Mouse (Mus musculus) CH12.LX (cell line): ENCODE data around the gene Olfr1262. TPM values are rescaled to one million over a fixed set of nuclear protein-coding genes. Genes with fewer than 3 reads are reported as not detected.

ENCODE experiments used
- DNase-seq: peaks from one replicate; pipeline ENCODE4 v3.0.0-alpha.2; 2013; ENCODE audit errors: extremely low read depth
- H3K27ac ChIP-seq: 2 replicates; pipeline ENCODE4 v1.5.1; 2012; ENCODE audit warnings: low read depth, mild to moderate bottlenecking, control low read depth, moderate library complexity; ENCODE audit not compliant: insufficient read depth
- H3K27me3 ChIP-seq: replicated peaks from 2 replicates; pipeline ENCODE3; 2012; ENCODE audit warnings: inconsistent platforms
- H3K36me3 ChIP-seq, 2 experiments: replicated peaks in 1 of 2; 2 replicates each; pipeline versions ENCODE3 to v1.6.1; 2012; ENCODE audit warnings: inconsistent platforms in 1 of 2, low read length in 1 of 2, mild to moderate bottlenecking in 1 of 2, mixed read lengths in 1 of 2, moderate library complexity in 1 of 2; ENCODE audit not compliant: control insufficient read depth in 1 of 2, insufficient read depth in 1 of 2
- H3K4me1 ChIP-seq, 2 experiments: 2 replicates each; pipeline ENCODE4 v1.6.1; 2012; ENCODE audit warnings: inconsistent platforms in 1 of 2, moderate library complexity in 1 of 2; ENCODE audit not compliant: insufficient read depth in 2 of 2, control insufficient read depth in 1 of 2
- H3K4me2 ChIP-seq: 2 replicates; pipeline ENCODE4 v1.6.1; 2012; ENCODE audit warnings: low read depth, mild to moderate bottlenecking, control low read depth; ENCODE audit not compliant: poor library complexity, insufficient read depth, severe bottlenecking
- H3K4me3 ChIP-seq, 3 experiments: fragments of 150-350 bp in 1 of 3; sonication (generic) in 1 of 3; replicated peaks in 1 of 3; 2 replicates each; pipeline versions ENCODE3 to v1.5.1; 2011 to 2012; ENCODE audit warnings: low read depth in 2 of 3, low read length in 2 of 3, mild to moderate bottlenecking in 2 of 3, moderate library complexity in 2 of 3, control low read depth in 1 of 3, improper control_type of control experiment in 1 of 3, inconsistent platforms in 1 of 3, mixed read lengths in 1 of 3; ENCODE audit not compliant: poor library complexity in 1 of 3
- H3K79me2 ChIP-seq: replicated peaks from 2 replicates; pipeline ENCODE4 v1.6.1; 2012; ENCODE audit warnings: mild to moderate bottlenecking, moderate library complexity; ENCODE audit not compliant: control insufficient read depth, poor library complexity, insufficient read depth, severe bottlenecking; ENCODE audit errors: extremely low read depth
- H3K9ac ChIP-seq: 2 replicates; pipeline ENCODE4 v1.6.1; 2012; ENCODE audit warnings: low read depth, mild to moderate bottlenecking, control low read depth, moderate library complexity; ENCODE audit not compliant: insufficient read depth
- H3K9me3 ChIP-seq: replicated peaks from 2 replicates; pipeline ENCODE3; 2012; ENCODE audit warnings: low read length, inconsistent platforms, mixed read lengths
- BHLHE40 ChIP-seq: IDR thresholded peaks from 2 replicates; pipeline ENCODE4 v1.6.1; 2011; ENCODE audit warnings: mild to moderate bottlenecking, low read depth, low read length, improper control_type of control experiment
- CHD2 ChIP-seq: IDR thresholded peaks from 2 replicates; pipeline ENCODE4 v1.6.1; 2011; ENCODE audit warnings: low read length, improper control_type of control experiment
- CTCF ChIP-seq, 2 experiments: IDR thresholded peaks in 1 of 2; conservative IDR thresholded peaks in 1 of 2; 2 replicates each; pipeline ENCODE4 v1.5.1; 2011 to 2012; ENCODE audit warnings: low read depth in 2 of 2, low read length in 2 of 2, improper control_type of control experiment in 1 of 2, inconsistent platforms in 1 of 2, mild to moderate bottlenecking in 1 of 2, moderate library complexity in 1 of 2
- E2F4 ChIP-seq: IDR thresholded peaks from 2 replicates; pipeline ENCODE4 v1.6.1; 2011; ENCODE audit warnings: low read depth, low read length, improper control_type of control experiment; ENCODE audit not compliant: insufficient replicate concordance
- EP300 ChIP-seq: IDR thresholded peaks from 2 replicates; pipeline ENCODE4 v1.6.1; 2011; ENCODE audit warnings: low read length, improper control_type of control experiment
- GABPA ChIP-seq: IDR thresholded peaks from 2 replicates; pipeline ENCODE4 v1.6.1; 2012; ENCODE audit warnings: low read depth, low read length, improper control_type of control experiment, inconsistent platforms; ENCODE audit not compliant: insufficient replicate concordance
- IRF4 ChIP-seq: IDR thresholded peaks from 2 replicates; pipeline ENCODE4 v1.6.1; 2014; ENCODE audit warnings: low read depth, mild to moderate bottlenecking, inconsistent platforms, low read length, improper control_type of control experiment
- JUND ChIP-seq: conservative IDR thresholded peaks from 2 replicates; pipeline ENCODE4 v1.6.1; 2011; ENCODE audit warnings: low read depth, low read length, improper control_type of control experiment
- KAT2A ChIP-seq: IDR thresholded peaks from 2 replicates; pipeline ENCODE4 v1.6.1; 2012; ENCODE audit warnings: low read length, improper control_type of control experiment, inconsistent platforms; ENCODE audit not compliant: insufficient replicate concordance
- MAFK ChIP-seq: IDR thresholded peaks from 2 replicates; pipeline ENCODE4 v1.6.1; 2011; ENCODE audit warnings: low read length, improper control_type of control experiment; ENCODE audit not compliant: insufficient replicate concordance
- MEF2A ChIP-seq: IDR thresholded peaks from 2 replicates; pipeline ENCODE4 v1.6.1; 2014; ENCODE audit warnings: low read depth, mild to moderate bottlenecking, inconsistent platforms, low read length, improper control_type of control experiment, borderline replicate concordance
- MXI1 ChIP-seq: IDR thresholded peaks from 2 replicates; pipeline ENCODE4 v1.6.1; 2011; ENCODE audit warnings: mild to moderate bottlenecking, low read depth, low read length, improper control_type of control experiment
- MYC ChIP-seq: IDR thresholded peaks from 2 replicates; pipeline ENCODE4 v1.6.1; 2011; ENCODE audit warnings: low read depth, mild to moderate bottlenecking, improper control_type of control experiment, low read length
- NELFE ChIP-seq: IDR thresholded peaks from 2 replicates; pipeline ENCODE4 v1.6.1; 2011; ENCODE audit warnings: low read depth, low read length, improper control_type of control experiment
- NRF1 ChIP-seq: IDR thresholded peaks from 2 replicates; pipeline ENCODE4 v1.6.1; 2014; ENCODE audit warnings: low read depth, mild to moderate bottlenecking, inconsistent platforms, low read length, improper control_type of control experiment, moderate library complexity
- POLR2AphosphoS2 ChIP-seq: IDR thresholded peaks from 2 replicates; pipeline ENCODE4 v1.6.1; 2011; ENCODE audit warnings: low read depth, low read length, improper control_type of control experiment
- RCOR1 ChIP-seq: conservative IDR thresholded peaks from 2 replicates; pipeline ENCODE4 v1.6.1; 2012; ENCODE audit warnings: low read depth, mild to moderate bottlenecking, inconsistent platforms, low read length, improper control_type of control experiment
- SIN3A ChIP-seq: IDR thresholded peaks from 2 replicates; pipeline ENCODE4 v1.6.1; 2012; ENCODE audit warnings: low read length, improper control_type of control experiment, inconsistent platforms
- TBP ChIP-seq: conservative IDR thresholded peaks from 2 replicates; pipeline ENCODE4 v1.6.1; 2011; ENCODE audit warnings: low read depth, low read length, improper control_type of control experiment
- TCF12 ChIP-seq: IDR thresholded peaks from 2 replicates; pipeline ENCODE4 v1.6.1; 2014; ENCODE audit warnings: low read depth, mild to moderate bottlenecking, inconsistent platforms, low read length, improper control_type of control experiment
- UBTF ChIP-seq: IDR thresholded peaks from 2 replicates; pipeline ENCODE4 v1.6.1; 2012; ENCODE audit warnings: low read depth, mild to moderate bottlenecking, inconsistent platforms, low read length, improper control_type of control experiment, moderate library complexity
- USF1 ChIP-seq: IDR thresholded peaks from 2 replicates; pipeline ENCODE4 v1.6.1; 2014; ENCODE audit warnings: low read depth, mild to moderate bottlenecking, inconsistent platforms, low read length, improper control_type of control experiment
- ZC3H11A ChIP-seq: IDR thresholded peaks from 2 replicates; pipeline ENCODE4 v1.6.1; 2012; ENCODE audit warnings: low read depth, mild to moderate bottlenecking, inconsistent platforms, low read length, improper control_type of control experiment
- ZMIZ1 ChIP-seq: IDR thresholded peaks from 2 replicates; pipeline ENCODE4 v1.6.1; 2012; ENCODE audit warnings: low read depth, mild to moderate bottlenecking, inconsistent platforms, low read length, improper control_type of control experiment
- ZNF384 ChIP-seq: IDR thresholded peaks from 2 replicates; pipeline ENCODE4 v1.6.1; 2012; ENCODE audit warnings: low read depth, low read length, improper control_type of control experiment, inconsistent platforms
- dilution Hi-C: fragments of 300-500 bp; cut with MboI; formaldehyde crosslinking; loops from 2 replicates; pipeline ENCODE4 v1.14.3; 2020; ENCODE audit warnings: low sequenced_read_pairs; ENCODE audit not compliant: extremely low pct_unique_long_range_greater_than_20kb, extremely low pct_ligation_motif_present
- in situ Hi-C: fragments of 300-500 bp; cut with MboI; formaldehyde crosslinking; loops from 3 replicates; pipeline ENCODE4 v1.14.3; 2019; ENCODE audit warnings: low sequenced_read_pairs, low pct_ligation_motif_present, low pct_unique_long_range_greater_than_20kb, mixed read lengths
- polyA plus RNA-seq: library from polyadenylated mRNA; unstranded; fragments of >175 nt; gene quantifications from 2 replicates; pipeline ENCODE4 v1.2.1, GENCODE M21; 2012; ENCODE audit warnings: low read depth; ENCODE audit not compliant: insufficient read length
- total RNA-seq, 2 experiments: library from RNA; depleted of rRNA; stranded (reverse); fragments of 300-350 nt in 1 of 2; fragments of >200 nt in 1 of 2; gene quantifications; 2 replicates each; pipeline ENCODE4 v1.2.3; 2012 to 2014

Gene Olfr1262
- total RNA-seq (2012; rRNA removed) (not detected in 2 replicates), total RNA-seq (2014; rRNA removed) (not detected in 2 replicates), polyA plus RNA-seq (not detected in 2 replicates)

GRCm38 (mm10) chr2:89999845-90000244 is at the start of gene Olfr1262:
TSS of gene Olfr1262 (plus strand) at chr2:90000145.
- H3K4me3 ChIP-seq, result no peak within 1 kb of the TSS
- no peaks in the 10 kb centered on the region for H3K36me3 ChIP-seq
- no peak for DNase-seq
- no peaks in the 10 kb centered on the region for H3K27me3 ChIP-seq
- in situ Hi-C loops, result no loop called here
- no peaks in the 10 kb centered on the region for H3K9me3 ChIP-seq
- dilution Hi-C loops, result no loop called here
- TF ChIP-seq ZNF384 (no peak), NELFE (no peak), BHLHE40 (no peak), EP300 (no peak), IRF4 (no peak), ZMIZ1 (no peak), JUND (no peak), RCOR1 (no peak), UBTF (no peak)
- TF ChIP-seq, all 38 proteins: peak for 0
- H3K4me2 ChIP-seq, result no peak within 1 kb of the TSS
- H3K4me1 ChIP-seq, result 0 out of 4 replicates have a peak, but pooled peaks cover 0 to 2% of the 10 kb centered on the region in 2 experiments
- no peak within 1 kb of the TSS for H3K9ac ChIP-seq
- no peaks in the 10 kb centered on the region for H3K79me2 ChIP-seq
- H3K27ac ChIP-seq, result no peak within 1 kb of the TSS

GRCm38 (mm10) chr2:89974184-89974583 is 25.8 kb upstream of the Olfr1262 start, which contains the start of gene Olfr1260:
TSS of gene Olfr1260 (plus strand) at chr2:89974340.
- Histone ChIP-seq H3K4me2 (peak within 1 kb of the TSS; percentile 40; the same call in 1 of the 2 replicates), H3K4me3 (no peak within 1 kb of the TSS), H3K27me3 (no peaks in the 10 kb centered on the region), H3K36me3 (no peaks in the 10 kb centered on the region), H3K4me1 (no peaks in the 10 kb centered on the region), H3K27ac (no peak within 1 kb of the TSS), H3K79me2 (no peaks in the 10 kb centered on the region), H3K9ac (no peak within 1 kb of the TSS), H3K9me3 (no peaks in the 10 kb centered on the region)
- no peak for DNase-seq
- no peak for TF ChIP-seq USF1
- TF ChIP-seq CTCF (conservative IDR thresholded peaks at IDR 0.05 in 1 of 2, IDR thresholded peaks at IDR 0.05 in 1 of 2; ENCODE audit: low read depth in 2 of 2, low read length in 2 of 2), result no peak
- TF ChIP-seq EP300, result no peak
- no peak for TF ChIP-seq TCF12
- no peak for TF ChIP-seq RCOR1
- TF ChIP-seq MAFK, result no peak
- no peak for TF ChIP-seq POLR2AphosphoS2
- TF ChIP-seq ZNF384, result no peak
- no peak for TF ChIP-seq ZC3H11A
- no peak for TF ChIP-seq CHD2
- no peak for TF ChIP-seq KAT2A
- no peak for TF ChIP-seq GABPA
- TF ChIP-seq MXI1, result no peak
- no peak for TF ChIP-seq MYC
- no peak for TF ChIP-seq SIN3A
- TF ChIP-seq UBTF, result no peak
- no peak for TF ChIP-seq MEF2A
- TF ChIP-seq TBP, result no peak
- TF ChIP-seq NRF1, result no peak
- no peak for TF ChIP-seq E2F4
- dilution Hi-C loops (no loop called here), in situ Hi-C loops (no loop called here)
